Mouse (Mus musculus) embryonic facial prominence, embryonic 11.5 days (tissue): ENCODE data around the gene 2310022A10Rik. TPM values are rescaled to one million over a fixed set of nuclear protein-coding genes. Genes with fewer than 3 reads are reported as not detected.

ENCODE experiments used
- ATAC-seq: fragments of 200-750 bp; cut with Nextera tagmentation; replicated peaks from 2 replicates; pipeline ENCODE4 v1.8.0; 2017; ENCODE audit warnings: low read depth; ENCODE audit not compliant: insufficient number of reproducible peaks, low FRiP score, low TSS enrichment
- DNase-seq: peaks from one replicate; pipeline ENCODE4 v3.0.0-alpha.2; 2015; ENCODE audit warnings: low spot score
- H3K27ac ChIP-seq: fragments of 300-500 bp; sonication (generic); replicated peaks from 2 replicates; pipeline ENCODE4 v1.5.1; 2014; ENCODE audit warnings: mild to moderate bottlenecking, low read depth, low read length, control low read depth
- H3K27me3 ChIP-seq: fragments of 300-500 bp; sonication (generic); 2 replicates; pipeline ENCODE4 v1.6.1; 2014; ENCODE audit warnings: mild to moderate bottlenecking, low read length, moderate library complexity, mixed read lengths; ENCODE audit not compliant: control insufficient read depth, insufficient read depth
- H3K36me3 ChIP-seq: fragments of 300-500 bp; sonication (generic); replicated peaks from 2 replicates; pipeline ENCODE4 v1.6.1; 2014; ENCODE audit warnings: low read depth, mild to moderate bottlenecking, low read length, moderate library complexity, mixed read lengths; ENCODE audit not compliant: control insufficient read depth, insufficient read depth
- H3K4me1 ChIP-seq: fragments of 300-500 bp; sonication (generic); 2 replicates; pipeline ENCODE4 v1.6.1; 2014; ENCODE audit warnings: low read length, mixed read lengths; ENCODE audit not compliant: control insufficient read depth, insufficient read depth
- H3K4me2 ChIP-seq: fragments of 300-500 bp; sonication (generic); 2 replicates; pipeline ENCODE4 v1.6.1; 2014; ENCODE audit warnings: low read depth, mild to moderate bottlenecking, control low read depth, low read length, moderate library complexity
- H3K4me3 ChIP-seq: fragments of 300-500 bp; sonication (generic); 2 replicates; pipeline ENCODE4 v1.5.1; 2014; ENCODE audit warnings: low read depth, low read length, control low read depth
- H3K9ac ChIP-seq: fragments of 300-500 bp; sonication (generic); replicated peaks from 2 replicates; pipeline ENCODE4 v1.6.1; 2014; ENCODE audit warnings: mild to moderate bottlenecking, control low read depth, low read length
- H3K9me3 ChIP-seq: fragments of 300-500 bp; sonication (generic); replicated peaks from 2 replicates; pipeline ENCODE4 v1.6.1; 2016; ENCODE audit warnings: mild to moderate bottlenecking, low read length, inconsistent platforms, mixed read lengths; ENCODE audit not compliant: control insufficient read depth
- WGBS: fragments of 180-500 bp; shearing (Covaris S2); extraction: QIAGEN DNeasy Blood & Tissue Kit; methylation state at CpG from one replicate; pipeline ENCODE4 v1.1.7; 2014; 5-methylcytosine and 5-hydroxymethylcytosine counted together
- polyA plus RNA-seq: library from polyadenylated mRNA; unstranded; fragments of >200 nt; fragmentation: Nextera tagmentation; extraction: Ambion mirVana; gene quantifications from 2 replicates; pipeline ENCODE4 v1.2.1, GENCODE M21; 2014

2310022A10Rik gene
- polyA plus RNA-seq: 26.4 and 27.5 TPM in 2 replicates

- peak; percentile 100 for ATAC-seq
- Histone ChIP-seq H3K27me3 (no peaks in the 10 kb centered on the region), H3K4me1 (no peaks in the 10 kb centered on the region), H3K36me3 (no peaks in the 10 kb centered on the region; the same call in 1 of the 2 replicates), H3K9me3 (no peaks in the 10 kb centered on the region), H3K9ac (peak within 1 kb of the TSS; percentile 72), H3K4me2 (peak within 1 kb of the TSS; percentile 73), H3K27ac (no peak within 1 kb of the TSS), H3K4me3 (peak within 1 kb of the TSS; percentile 76)
- DNase-seq: peak; percentile 96
- under 1% methylated on average over 41 of the region's 41 CpGs for WGBS
Observed at GRCm38 (mm10) chr7:27552931-27553513, at the start of gene 2310022A10Rik, which contains the start of gene Pld3. Gene 2310022A10Rik (plus strand): TSS chr7:27553233. Gene Pld3 (minus strand): TSS chr7:27553218.

- no peaks in the 10 kb centered on the region for H3K9me3 ChIP-seq
- H3K4me2 ChIP-seq: peak overlapping the region; percentile 43; the same call in 1 of the 2 replicates
- peak overlapping the region; percentile 42; the same call in 1 of the 2 replicates for H3K4me3 ChIP-seq
- H3K27me3 ChIP-seq: no peaks in the 10 kb centered on the region
- DNase-seq (peak; percentile 33), ATAC-seq (no peak)
- H3K4me1 ChIP-seq: no peaks in the 10 kb centered on the region
- H3K9ac ChIP-seq: no peak overlapping the region
- no peaks in the 10 kb centered on the region for H3K36me3 ChIP-seq
- no peak overlapping the region for H3K27ac ChIP-seq
- 45% methylated on average over 9 of the region's 9 CpGs for WGBS
Observed at GRCm38 (mm10) chr7:27506765-27507370, 46.2 kb upstream of the 2310022A10Rik start.

GRCm38 (mm10) chr7:27507711-27508647, 45.1 kb upstream of the 2310022A10Rik start:
- WGBS: under 1% methylated on average over 54 of the region's 54 CpGs
- Histone ChIP-seq H3K27me3 (no peaks in the 10 kb centered on the region), H3K9ac (peak overlapping the region; percentile 73), H3K9me3 (no peaks in the 10 kb centered on the region), H3K27ac (peak overlapping the region; percentile 94), H3K4me1 (no peaks in the 10 kb centered on the region), H3K4me2 (peak overlapping the region; percentile 43), H3K36me3 (no peaks in the 10 kb centered on the region), H3K4me3 (peak overlapping the region; percentile 42)
- peak; percentile 99 for DNase-seq
- ATAC-seq: peak; percentile 86

GRCm38 (mm10) chr7:27508648-27509005, 44.4 kb upstream of the 2310022A10Rik start:
- Histone ChIP-seq H3K27me3 (no peaks in the 10 kb centered on the region), H3K9me3 (no peaks in the 10 kb centered on the region), H3K4me2 (peak overlapping the region; percentile 43), H3K9ac (no peak overlapping the region), H3K27ac (0 out of 2 replicates have a peak overlapping the region, but pooled peaks have one; percentile 94), H3K4me3 (peak overlapping the region; percentile 42; the same call in 1 of the 2 replicates), H3K4me1 (no peaks in the 10 kb centered on the region), H3K36me3 (no peaks in the 10 kb centered on the region)
- WGBS: 24% methylated on average over 6 of the region's 6 CpGs
- ATAC-seq (peak; percentile 27; the same call in 1 of the 2 replicates), DNase-seq (peak; percentile 68)

- no peak overlapping the region for H3K9ac ChIP-seq
- H3K4me1 ChIP-seq: no peaks in the 10 kb centered on the region
- no peaks in the 10 kb centered on the region for H3K36me3 ChIP-seq
- H3K9me3 ChIP-seq: no peaks in the 10 kb centered on the region
- no peaks in the 10 kb centered on the region for H3K27me3 ChIP-seq
- no peak overlapping the region for H3K4me2 ChIP-seq
- WGBS: 85% methylated on average over 2 of the region's 2 CpGs
- ATAC-seq (no peak), DNase-seq (no peak)
- H3K27ac ChIP-seq: no peak overlapping the region
- no peak overlapping the region for H3K4me3 ChIP-seq
Observed at GRCm38 (mm10) chr7:27510809-27511208, 42.2 kb upstream of the 2310022A10Rik start.

- Histone ChIP-seq H3K27ac (no peak overlapping the region), H3K9me3 (no peaks in the 10 kb centered on the region), H3K4me2 (no peak overlapping the region), H3K27me3 (no peaks in the 10 kb centered on the region), H3K36me3 (no peaks in the 10 kb centered on the region), H3K4me1 (no peaks in the 10 kb centered on the region), H3K4me3 (no peak overlapping the region), H3K9ac (no peak overlapping the region)
- 78% methylated on average over 9 of the region's 9 CpGs for WGBS
- DNase-seq (no peak), ATAC-seq (0 out of 2 replicates have a peak, but pooled peaks have one; percentile 24)
Observed at GRCm38 (mm10) chr7:27514961-27515360, 38.1 kb upstream of the 2310022A10Rik start.

GRCm38 (mm10) chr7:27518314-27518713, 34.7 kb upstream of the 2310022A10Rik start:
- no peak for ATAC-seq
- WGBS: 86% methylated on average over 9 of the region's 9 CpGs
- no peak for DNase-seq

More at GRCm38 (mm10) chr7:27518314-27518713, 34.7 kb upstream of the 2310022A10Rik start:
- H3K36me3 ChIP-seq: no peaks in the 10 kb centered on the region
- H3K4me3 ChIP-seq: no peak overlapping the region
- H3K9ac ChIP-seq: no peak overlapping the region
- no peak overlapping the region for H3K27ac ChIP-seq
- H3K9me3 ChIP-seq: no peaks in the 10 kb centered on the region
- H3K4me2 ChIP-seq: no peak overlapping the region
- H3K27me3 ChIP-seq: no peaks in the 10 kb centered on the region
- no peaks in the 10 kb centered on the region for H3K4me1 ChIP-seq
